ENCODE assay signal across 21 mouse cellular contexts in the genomic region with DNA sequence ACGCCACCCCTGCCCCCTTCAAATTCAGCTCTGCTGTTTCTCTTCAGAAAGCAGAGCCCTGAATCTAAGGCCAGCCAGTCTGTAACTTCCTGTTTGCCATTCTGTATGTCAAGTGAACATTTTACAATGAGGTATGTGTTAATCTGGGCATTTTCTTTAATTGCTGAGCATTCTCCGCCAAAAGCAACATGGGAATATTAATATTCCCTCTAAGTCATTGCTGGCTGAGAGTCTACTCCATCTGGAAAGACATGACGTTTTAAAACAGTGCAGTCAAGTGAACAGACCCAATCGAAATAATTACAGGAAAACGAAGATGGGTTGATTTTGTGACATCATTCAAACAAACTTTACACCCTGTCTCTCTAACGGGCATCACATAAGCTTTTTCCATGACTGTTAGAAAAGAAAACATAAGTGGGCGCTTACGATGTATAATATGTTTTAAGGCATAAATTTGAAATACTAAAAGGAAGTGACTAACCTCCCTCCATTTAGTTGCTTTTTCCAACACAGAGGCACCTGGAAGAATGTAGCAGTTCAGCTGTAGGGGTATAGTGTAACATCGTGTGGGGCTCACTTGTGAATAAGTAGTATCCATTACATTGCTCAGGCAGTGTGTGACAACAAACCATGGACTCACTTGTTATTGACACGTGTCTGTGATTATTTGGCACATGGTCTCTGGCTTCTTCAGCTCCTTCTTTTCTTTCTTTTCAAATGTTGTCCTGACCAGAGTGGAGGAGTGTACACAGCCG. TPM values are rescaled to one million over a fixed set of nuclear protein-coding genes. Genes with fewer than 3 reads are reported as not detected.
DNase-seq lines count a peak whose midpoint lies in the region; ATAC-seq lines count a peak whose summit lies in the region.
"Had no signal": no experiment of that assay in that cellular context is flagged by ENCODE, and none has a peak within 500 bp of the region (broad histone marks: within the 10 kb centered on the region; RNA-seq: fewer than 3 reads in every experiment).

No protein-coding gene starts in this region.

- H3K4me1 ChIP-seq in forebrain, embryonic 15.5 days, result 0 out of 2 replicates have a peak, but pooled peaks cover 7% of the 10 kb centered on the region
- H3K4me1 ChIP-seq in forebrain, embryonic 10.5 days, result peaks cover 11% of the 10 kb centered on the region
- H3K4me1 ChIP-seq in forebrain, embryonic 16.5 days (replicated peaks; ENCODE audit: control insufficient read depth, insufficient read depth, low read length), result peaks cover 8% of the 10 kb centered on the region
- H3K4me1 ChIP-seq in limb, embryonic 15.5 days, result peaks cover 26% of the 10 kb centered on the region
- H3K4me1 ChIP-seq: heart, embryonic 15.5 days; intestine, embryonic 15.5 days had no signal

- no peak for DNase-seq in forebrain, embryonic 10.5 days (ENCODE audit: extremely low spot score, low spot score)
- peak; percentile 4 for DNase-seq in 416B (ENCODE audit: low read depth)
- no peak for DNase-seq in right cerebral cortex, postnatal 14 days
- no peak for DNase-seq in thymus, adult 18-20 months
- DNase-seq: adrenal gland, adult 2 months; adrenal gland, postnatal 25 days; cerebellum, adult 2 months; cerebellum, postnatal 10 days; gastrocnemius, postnatal 25 days; heart, adult 18-20 months; heart, postnatal 14 days had no signal

- no peak overlapping the region for H3K9ac ChIP-seq in forebrain, embryonic 15.5 days (replicated peaks)
- H3K9ac ChIP-seq in forebrain, embryonic 16.5 days (replicated peaks; ENCODE audit: low read depth, low read length), result no peak overlapping the region
- no peak overlapping the region for H3K9ac ChIP-seq in limb, embryonic 15.5 days
- H3K9ac ChIP-seq: heart, embryonic 15.5 days; hindbrain, embryonic 13.5 days; intestine, embryonic 15.5 days had no signal

- 0 out of 2 replicates have a peak overlapping the region, but pooled peaks have one; percentile 4 for H3K27ac ChIP-seq in forebrain, embryonic 15.5 days (replicated peaks)
- H3K27ac ChIP-seq in forebrain, embryonic 10.5 days, result no peak overlapping the region
- 0 out of 2 replicates have a peak overlapping the region, but pooled peaks have one; percentile 9 for H3K27ac ChIP-seq in forebrain, embryonic 16.5 days (ENCODE audit: low read length)
- peak overlapping the region; percentile 61 for H3K27ac ChIP-seq in limb, embryonic 15.5 days
- H3K27ac ChIP-seq: embryonic facial prominence, embryonic 10.5 days; heart, embryonic 10.5 days; heart, embryonic 15.5 days; hindbrain, embryonic 13.5 days; hindbrain, postnatal 0 days; intestine, embryonic 15.5 days had no signal

- 59% methylated on average over 11 of the region's 11 CpGs for WGBS in forebrain, embryonic 15.5 days
- 87% methylated on average over 11 of the region's 11 CpGs for WGBS in forebrain, embryonic 10.5 days
- WGBS in forebrain, embryonic 16.5 days, result 53% methylated on average over 11 of the region's 11 CpGs
- WGBS in limb, embryonic 15.5 days, result 63% methylated on average over 11 of the region's 11 CpGs

- no peak overlapping the region for H3K4me2 ChIP-seq in forebrain, embryonic 15.5 days (replicated peaks)
- no peak overlapping the region for H3K4me2 ChIP-seq in forebrain, embryonic 16.5 days (ENCODE audit: low read length)
- no peak overlapping the region for H3K4me2 ChIP-seq in limb, embryonic 15.5 days
- H3K4me2 ChIP-seq: heart, embryonic 15.5 days; hindbrain, embryonic 13.5 days; intestine, embryonic 15.5 days had no signal

- H3K36me3 ChIP-seq in forebrain, embryonic 15.5 days, result peaks cover 38% of the 10 kb centered on the region
- peaks cover 85% of the 10 kb centered on the region for H3K36me3 ChIP-seq in forebrain, embryonic 10.5 days (replicated peaks)
- H3K36me3 ChIP-seq in forebrain, embryonic 16.5 days (ENCODE audit: control insufficient read depth, insufficient read depth), result peaks cover 12% of the 10 kb centered on the region
- H3K36me3 ChIP-seq in limb, embryonic 15.5 days, result peaks cover 58% of the 10 kb centered on the region

- H3K27me3 ChIP-seq in forebrain, embryonic 15.5 days, result no peaks in the 10 kb centered on the region
- no peaks in the 10 kb centered on the region for H3K27me3 ChIP-seq in forebrain, embryonic 10.5 days (ENCODE audit: poor library complexity, severe bottlenecking)
- no peaks in the 10 kb centered on the region for H3K27me3 ChIP-seq in forebrain, embryonic 16.5 days (replicated peaks; ENCODE audit: control insufficient read depth, insufficient read depth, low read length)
- no peaks in the 10 kb centered on the region for H3K27me3 ChIP-seq in limb, embryonic 15.5 days
- H3K27me3 ChIP-seq: heart, embryonic 15.5 days; hindbrain, embryonic 13.5 days; intestine, embryonic 15.5 days had no signal

- H3K9me3 ChIP-seq in forebrain, embryonic 15.5 days, result no peaks in the 10 kb centered on the region
- no peaks in the 10 kb centered on the region for H3K9me3 ChIP-seq in forebrain, embryonic 10.5 days
- H3K9me3 ChIP-seq in forebrain, embryonic 16.5 days (ENCODE audit: control insufficient read depth, low read length), result no peaks in the 10 kb centered on the region
- H3K9me3 ChIP-seq in limb, embryonic 15.5 days, result no peaks in the 10 kb centered on the region
- H3K9me3 ChIP-seq: embryonic facial prominence, embryonic 10.5 days; heart, embryonic 10.5 days; heart, embryonic 15.5 days; hindbrain, embryonic 13.5 days; intestine, embryonic 15.5 days had no signal

- peak; percentile 46; the same call in 1 of the 2 replicates for ATAC-seq in forebrain, embryonic 15.5 days (replicated peaks)
- ATAC-seq in forebrain, embryonic 16.5 days, result peak; percentile 52
- ATAC-seq in limb, embryonic 15.5 days (ENCODE audit: insufficient number of reproducible peaks, low FRiP score, low TSS enrichment, low read depth), result peak; percentile 74
- ATAC-seq: hindbrain, postnatal 0 days; intestine, embryonic 15.5 days had no signal

- no peak overlapping the region for H3K4me3 ChIP-seq in forebrain, embryonic 15.5 days
- H3K4me3 ChIP-seq in forebrain, embryonic 10.5 days, result no peak overlapping the region
- no peak overlapping the region for H3K4me3 ChIP-seq in forebrain, embryonic 16.5 days (replicated peaks; ENCODE audit: low read length)
- no peak overlapping the region for H3K4me3 ChIP-seq in limb, embryonic 15.5 days
- H3K4me3 ChIP-seq: embryonic facial prominence, embryonic 10.5 days; heart, embryonic 10.5 days; heart, embryonic 15.5 days; hindbrain, embryonic 13.5 days; intestine, embryonic 15.5 days had no signal

RNA-seq across cellular contexts. Expression of gene Gm1113, which starts 26.8 kb away (rescaled TPM):
- polyA plus RNA-seq in forebrain, embryonic 15.5 days (2015; fragmentation: Nextera tagmentation; extraction: Ambion mirVana), result not detected in 2 replicates
- polyA plus RNA-seq in forebrain, embryonic 10.5 days (2016; fragmentation: Nextera tagmentation; extraction: Ambion mirVana), result not detected in 2 replicates
- not detected in 2 replicates for polyA plus RNA-seq in forebrain, embryonic 16.5 days (2015; fragmentation: Nextera tagmentation; extraction: Ambion mirVana)
- not detected in 2 replicates for polyA plus RNA-seq in limb, embryonic 15.5 days (2015; fragmentation: Nextera tagmentation; extraction: Ambion mirVana)
- polyA plus RNA-seq: adrenal gland, adult 2 months; cerebellum, adult 2 months; embryonic facial prominence, embryonic 10.5 days; embryonic facial prominence, embryonic 14.5 days; heart, embryonic 10.5 days; heart, embryonic 15.5 days; hindbrain, embryonic 13.5 days; hindbrain, postnatal 0 days; intestine, embryonic 15.5 days had no signal
